Mouse (Mus musculus) c-Kit-negative CD71-positive TER-119-positive erythroid progenitor cells, embryonic 14.5 days (primary cell): ENCODE measurements around the gene Gadd45a.

Source experiments
- DNase-seq: peaks from one replicate; pipeline ENCODE4 v3.0.0-alpha.2; 2013; ENCODE audit warnings: low read depth, low spot score

The Gadd45a gene

DNA sequence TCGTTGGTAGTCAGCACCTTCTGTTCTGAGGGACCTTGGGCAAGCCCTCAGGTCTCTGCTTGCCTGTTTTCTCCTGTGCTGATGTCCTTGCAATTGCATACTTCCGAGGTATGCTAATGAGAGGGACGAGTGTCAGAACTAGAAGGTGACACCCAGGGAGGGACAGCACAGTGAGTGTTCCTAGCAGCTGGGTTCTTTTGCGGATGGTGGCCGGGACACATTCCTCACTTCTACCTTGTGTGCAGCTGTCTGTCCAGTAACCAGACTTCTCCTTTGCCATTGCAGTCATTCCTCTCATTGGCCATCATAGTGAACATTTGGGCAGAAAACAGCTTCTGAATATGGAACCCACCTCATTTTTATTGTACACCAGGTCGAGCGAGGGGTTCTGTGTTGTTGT lies 51.8 kb downstream of the Gadd45a start:
- DNase-seq: no peak
